Mouse (Mus musculus): ENCODE measurements around the gene Arhgap8. TPM values are rescaled to one million over a fixed set of nuclear protein-coding genes. Genes with fewer than 3 reads are reported as not detected.
A peak's percentile ranks its signal among the peaks of the same experiment; 100 is the strongest.

Arhgap8 gene
- polyA plus RNA-seq (2014; fragmentation: Nextera tagmentation; extraction: Ambion mirVana): 0.20 and 0.37 TPM in 2 replicates

DNA sequence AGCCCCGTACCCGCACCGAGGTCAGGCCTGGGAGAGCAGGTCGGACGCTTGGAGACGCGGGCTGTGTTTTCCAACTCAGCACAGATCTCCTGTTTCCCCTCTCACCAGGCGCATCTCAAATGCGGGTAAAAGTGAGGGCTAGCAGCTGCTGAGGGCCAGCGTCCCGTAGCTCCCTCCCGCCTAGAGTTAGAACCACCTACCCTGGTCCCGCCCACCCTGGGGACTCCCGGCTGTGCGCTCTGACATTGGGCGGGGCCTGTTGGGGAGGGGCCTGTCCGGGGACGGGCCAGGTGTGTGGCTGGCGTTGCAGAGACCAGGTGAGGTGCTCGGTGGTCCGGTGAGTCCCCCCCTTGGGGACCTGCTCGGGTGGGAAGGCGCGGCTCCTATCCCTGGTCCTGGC is at the start of gene Arhgap8:
Gene Arhgap8 (plus strand): TSS at position 262 of the 400 bp plus-strand sequence.
- Histone ChIP-seq H3K36me3 (ENCODE audit: control insufficient read depth, insufficient read depth, low read length) (no peaks in the 10 kb centered on the region), H3K4me1 (ENCODE audit: control insufficient read depth, insufficient read depth, low read length) (peaks cover 10% of the 10 kb centered on the region; the same call in 1 of the 2 replicates), H3K4me3 (ENCODE audit: low read depth, low read length) (peak within 1 kb of the TSS; percentile 8), H3K9ac (ENCODE audit: low read length) (no peak within 1 kb of the TSS), H3K9me3 (replicated peaks; ENCODE audit: control insufficient read depth, low read length) (no peaks in the 10 kb centered on the region), H3K27me3 (replicated peaks; ENCODE audit: control insufficient read depth, insufficient read depth, low read length) (peaks cover 27% of the 10 kb centered on the region), H3K4me2 (ENCODE audit: low read length) (peak within 1 kb of the TSS; percentile 40), H3K27ac (ENCODE audit: low read depth, low read length) (no peak within 1 kb of the TSS)
- 4% methylated on average over 23 of the region's 24 CpGs for WGBS
- ATAC-seq (no peak), DNase-seq (ENCODE audit: low spot score) (no peak)

GRCm38 (mm10) chr15:84670657-84671055 is 49.2 kb upstream of the Arhgap8 start:
- 90% methylated on average over 4 of the region's 4 CpGs for WGBS
- H3K4me3 ChIP-seq (ENCODE audit: low read depth, low read length): no peak overlapping the region
- H3K4me2 ChIP-seq (ENCODE audit: low read length): no peak overlapping the region
- H3K4me1 ChIP-seq (ENCODE audit: control insufficient read depth, insufficient read depth, low read length): no peaks in the 10 kb centered on the region
- H3K27me3 ChIP-seq (replicated peaks; ENCODE audit: control insufficient read depth, insufficient read depth, low read length): no peaks in the 10 kb centered on the region
- H3K27ac ChIP-seq (ENCODE audit: low read depth, low read length): no peak overlapping the region
- no peaks in the 10 kb centered on the region for H3K9me3 ChIP-seq (replicated peaks; ENCODE audit: control insufficient read depth, low read length)
- no peak for ATAC-seq
- H3K36me3 ChIP-seq (ENCODE audit: control insufficient read depth, insufficient read depth, low read length): no peaks in the 10 kb centered on the region
- H3K9ac ChIP-seq (ENCODE audit: low read length): no peak overlapping the region
- DNase-seq (ENCODE audit: low spot score): no peak

GRCm38 (mm10) chr15:84671401-84672307 is 48.2 kb upstream of the Arhgap8 start:
- no peak for ATAC-seq
- H3K27me3 ChIP-seq (replicated peaks; ENCODE audit: control insufficient read depth, insufficient read depth, low read length): no peaks in the 10 kb centered on the region
- H3K4me3 ChIP-seq (ENCODE audit: low read depth, low read length): no peak overlapping the region
- H3K9ac ChIP-seq (ENCODE audit: low read length): no peak overlapping the region
- H3K9me3 ChIP-seq (replicated peaks; ENCODE audit: control insufficient read depth, low read length): no peaks in the 10 kb centered on the region
- H3K27ac ChIP-seq (ENCODE audit: low read depth, low read length): no peak overlapping the region
- H3K36me3 ChIP-seq (ENCODE audit: control insufficient read depth, insufficient read depth, low read length): no peaks in the 10 kb centered on the region
- WGBS: 47% methylated on average over 9 of the region's 9 CpGs
- peak; percentile 51 for DNase-seq (ENCODE audit: low spot score)
- no peaks in the 10 kb centered on the region for H3K4me1 ChIP-seq (ENCODE audit: control insufficient read depth, insufficient read depth, low read length)
- no peak overlapping the region for H3K4me2 ChIP-seq (ENCODE audit: low read length)

DNA sequence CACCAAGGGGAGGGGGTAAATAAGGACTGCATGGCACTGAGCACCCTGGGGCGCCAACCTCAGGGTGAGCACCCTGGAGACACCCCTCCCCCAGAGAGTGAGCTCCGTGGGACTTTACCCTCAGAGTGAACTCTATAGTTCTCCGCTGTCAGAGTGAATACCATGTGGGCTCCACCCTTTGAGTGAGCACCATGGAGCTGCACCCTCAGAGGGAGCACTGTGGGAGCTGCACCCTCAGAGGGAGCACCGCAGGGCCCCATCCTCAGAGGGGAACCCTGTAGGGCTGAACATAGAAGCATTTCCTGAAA is 47.6 kb upstream of the Arhgap8 start:
- DNase-seq (ENCODE audit: low spot score) (no peak), ATAC-seq (no peak)
- Histone ChIP-seq H3K9ac (ENCODE audit: low read length) (no peak overlapping the region), H3K36me3 (ENCODE audit: control insufficient read depth, insufficient read depth, low read length) (no peaks in the 10 kb centered on the region), H3K4me1 (ENCODE audit: control insufficient read depth, insufficient read depth, low read length) (no peaks in the 10 kb centered on the region), H3K4me3 (ENCODE audit: low read depth, low read length) (no peak overlapping the region), H3K27ac (ENCODE audit: low read depth, low read length) (no peak overlapping the region), H3K4me2 (ENCODE audit: low read length) (no peak overlapping the region), H3K27me3 (replicated peaks; ENCODE audit: control insufficient read depth, insufficient read depth, low read length) (no peaks in the 10 kb centered on the region), H3K9me3 (replicated peaks; ENCODE audit: control insufficient read depth, low read length) (no peaks in the 10 kb centered on the region)
- 76% methylated on average over 4 of the region's 4 CpGs for WGBS

- H3K27me3 ChIP-seq (replicated peaks; ENCODE audit: control insufficient read depth, insufficient read depth, low read length): no peaks in the 10 kb centered on the region
- DNase-seq (ENCODE audit: low spot score) (no peak), ATAC-seq (no peak)
- no peak overlapping the region for H3K9ac ChIP-seq (ENCODE audit: low read length)
- no peak overlapping the region for H3K27ac ChIP-seq (ENCODE audit: low read depth, low read length)
- H3K9me3 ChIP-seq (replicated peaks; ENCODE audit: control insufficient read depth, low read length): no peaks in the 10 kb centered on the region
- no peak overlapping the region for H3K4me2 ChIP-seq (ENCODE audit: low read length)
- H3K36me3 ChIP-seq (ENCODE audit: control insufficient read depth, insufficient read depth, low read length): no peaks in the 10 kb centered on the region
- 64% methylated on average over 3 of the region's 3 CpGs for WGBS
- no peak overlapping the region for H3K4me3 ChIP-seq (ENCODE audit: low read depth, low read length)
- no peaks in the 10 kb centered on the region for H3K4me1 ChIP-seq (ENCODE audit: control insufficient read depth, insufficient read depth, low read length)
Measured at GRCm38 (mm10) chr15:84672616-84673015, 47.2 kb upstream of the Arhgap8 start.

GRCm38 (mm10) chr15:84674329-84675067 is 45.4 kb upstream of the Arhgap8 start:
- Histone ChIP-seq H3K4me2 (ENCODE audit: low read length) (no peak overlapping the region), H3K4me3 (ENCODE audit: low read depth, low read length) (no peak overlapping the region), H3K4me1 (ENCODE audit: control insufficient read depth, insufficient read depth, low read length) (no peaks in the 10 kb centered on the region), H3K36me3 (ENCODE audit: control insufficient read depth, insufficient read depth, low read length) (no peaks in the 10 kb centered on the region), H3K9me3 (replicated peaks; ENCODE audit: control insufficient read depth, low read length) (no peaks in the 10 kb centered on the region), H3K9ac (ENCODE audit: low read length) (no peak overlapping the region), H3K27me3 (replicated peaks; ENCODE audit: control insufficient read depth, insufficient read depth, low read length) (no peaks in the 10 kb centered on the region), H3K27ac (ENCODE audit: low read depth, low read length) (no peak overlapping the region)
- DNase-seq (ENCODE audit: low spot score) (no peak), ATAC-seq (no peak)
- 73% methylated on average over 11 of the region's 11 CpGs for WGBS

DNA sequence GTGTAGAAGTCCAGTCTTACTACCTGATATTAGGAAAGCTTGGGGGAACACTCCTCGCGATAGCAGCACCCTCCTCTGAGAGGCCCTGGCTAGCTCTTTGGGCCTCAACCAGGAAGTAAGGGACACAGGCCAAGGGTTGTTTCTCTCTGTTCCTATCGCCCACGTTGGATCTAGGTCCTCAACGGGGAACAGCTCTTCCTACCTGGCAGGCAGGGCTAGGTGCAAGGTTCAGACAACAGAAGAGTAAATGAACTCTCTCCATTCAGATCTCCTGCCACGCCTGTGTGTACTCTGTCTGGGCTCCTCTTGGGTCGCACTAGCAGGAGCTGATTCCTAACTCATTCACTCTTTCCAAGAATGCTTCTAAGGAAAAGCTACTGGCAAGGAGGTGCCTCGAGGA is 44.5 kb upstream of the Arhgap8 start:
- ATAC-seq (no peak), DNase-seq (ENCODE audit: low spot score) (no peak)
- no peaks in the 10 kb centered on the region; the same call in 1 of the 2 replicates for H3K27me3 ChIP-seq (replicated peaks; ENCODE audit: control insufficient read depth, insufficient read depth, low read length)
- no peaks in the 10 kb centered on the region for H3K36me3 ChIP-seq (ENCODE audit: control insufficient read depth, insufficient read depth, low read length)
- H3K4me3 ChIP-seq (ENCODE audit: low read depth, low read length): no peak overlapping the region
- H3K4me2 ChIP-seq (ENCODE audit: low read length): no peak overlapping the region
- no peaks in the 10 kb centered on the region for H3K4me1 ChIP-seq (ENCODE audit: control insufficient read depth, insufficient read depth, low read length)
- H3K9me3 ChIP-seq (replicated peaks; ENCODE audit: control insufficient read depth, low read length): no peaks in the 10 kb centered on the region
- H3K9ac ChIP-seq (ENCODE audit: low read length): no peak overlapping the region
- WGBS: 79% methylated on average over 8 of the region's 8 CpGs
- no peak overlapping the region for H3K27ac ChIP-seq (ENCODE audit: low read depth, low read length)

GRCm38 (mm10) chr15:84677943-84678342 is 41.9 kb upstream of the Arhgap8 start:
- ATAC-seq (no peak), DNase-seq (ENCODE audit: low spot score) (no peak)
- Histone ChIP-seq H3K4me1 (ENCODE audit: control insufficient read depth, insufficient read depth, low read length) (no peaks in the 10 kb centered on the region), H3K4me3 (ENCODE audit: low read depth, low read length) (no peak overlapping the region), H3K27me3 (replicated peaks; ENCODE audit: control insufficient read depth, insufficient read depth, low read length) (no peaks in the 10 kb centered on the region; the same call in 1 of the 2 replicates), H3K36me3 (ENCODE audit: control insufficient read depth, insufficient read depth, low read length) (no peaks in the 10 kb centered on the region), H3K9me3 (replicated peaks; ENCODE audit: control insufficient read depth, low read length) (no peaks in the 10 kb centered on the region), H3K4me2 (ENCODE audit: low read length) (no peak overlapping the region), H3K27ac (ENCODE audit: low read depth, low read length) (no peak overlapping the region), H3K9ac (ENCODE audit: low read length) (no peak overlapping the region)
- WGBS: 70% methylated on average over 11 of the region's 11 CpGs

DNA sequence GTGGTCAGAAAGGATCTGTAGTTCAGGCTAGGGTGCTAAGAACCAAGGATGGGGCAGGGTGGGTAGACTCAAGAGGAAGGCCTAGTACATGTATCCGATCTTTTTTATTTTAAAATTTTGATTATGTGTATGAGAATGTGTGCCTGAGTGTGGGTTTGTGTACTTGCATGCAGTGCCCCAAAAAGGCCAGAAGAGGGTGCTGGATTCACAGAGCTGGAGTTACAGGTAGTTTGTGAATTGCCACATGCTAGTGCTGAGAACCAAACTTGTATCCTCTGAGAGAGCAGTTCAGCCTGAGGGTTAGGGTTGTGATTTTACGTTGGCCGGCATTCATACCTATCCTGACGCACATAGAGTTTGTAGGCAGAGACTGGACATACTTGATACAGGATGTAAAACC is 40.8 kb upstream of the Arhgap8 start:
- ATAC-seq: no peak
- H3K4me1 ChIP-seq (ENCODE audit: control insufficient read depth, insufficient read depth, low read length): no peaks in the 10 kb centered on the region
- no peak overlapping the region for H3K4me3 ChIP-seq (ENCODE audit: low read depth, low read length)
- H3K36me3 ChIP-seq (ENCODE audit: control insufficient read depth, insufficient read depth, low read length): no peaks in the 10 kb centered on the region
- H3K27me3 ChIP-seq (replicated peaks; ENCODE audit: control insufficient read depth, insufficient read depth, low read length): no peaks in the 10 kb centered on the region; the same call in 1 of the 2 replicates
- WGBS: 94% methylated on average over 4 of the region's 4 CpGs
- no peak overlapping the region for H3K4me2 ChIP-seq (ENCODE audit: low read length)
- H3K9me3 ChIP-seq (replicated peaks; ENCODE audit: control insufficient read depth, low read length): no peaks in the 10 kb centered on the region
- H3K9ac ChIP-seq (ENCODE audit: low read length): no peak overlapping the region
- H3K27ac ChIP-seq (ENCODE audit: low read depth, low read length): no peak overlapping the region
- no peak for DNase-seq (ENCODE audit: low spot score)
